Mouse (Mus musculus) kidney, embryonic 15.5 days (tissue): ENCODE data around the gene Ski. TPM values are rescaled to one million over a fixed set of nuclear protein-coding genes. Genes with fewer than 3 reads are reported as not detected.

Source experiments
- ATAC-seq: fragments of 200-750 bp; cut with Nextera tagmentation; replicated peaks from 2 replicates; pipeline ENCODE4 v1.8.0; 2017; ENCODE audit warnings: moderate TSS enrichment; ENCODE audit not compliant: low FRiP score
- H3K27ac ChIP-seq: fragments of 300-500 bp; sonication (generic); 2 replicates; pipeline ENCODE4 v1.5.1; 2015; ENCODE audit warnings: mild to moderate bottlenecking, inconsistent platforms
- H3K27me3 ChIP-seq: fragments of 300-500 bp; sonication (generic); 2 replicates; pipeline ENCODE4 v1.6.1; 2015; ENCODE audit warnings: inconsistent platforms
- H3K36me3 ChIP-seq: fragments of 300-500 bp; sonication (generic); 2 replicates; pipeline ENCODE4 v1.6.1; 2015; ENCODE audit warnings: inconsistent platforms
- H3K4me1 ChIP-seq: fragments of 300-500 bp; sonication (generic); 2 replicates; pipeline ENCODE4 v1.6.1; 2015; ENCODE audit warnings: inconsistent platforms
- H3K4me2 ChIP-seq: fragments of 300-500 bp; sonication (generic); 2 replicates; pipeline ENCODE4 v1.6.1; 2015; ENCODE audit warnings: moderate library complexity, mild to moderate bottlenecking, inconsistent platforms
- H3K4me3 ChIP-seq: fragments of 300-500 bp; sonication (generic); replicated peaks from 2 replicates; pipeline ENCODE4 v1.5.1; 2015; ENCODE audit warnings: mild to moderate bottlenecking, inconsistent platforms
- H3K9ac ChIP-seq: fragments of 300-500 bp; sonication (generic); 2 replicates; pipeline ENCODE4 v1.6.1; 2015; ENCODE audit warnings: mild to moderate bottlenecking, inconsistent platforms
- H3K9me3 ChIP-seq: fragments of 300-500 bp; sonication (generic); replicated peaks from 2 replicates; pipeline ENCODE4 v1.6.1; 2016; ENCODE audit warnings: inconsistent platforms
- WGBS: fragments of 180-500 bp; shearing (Covaris S2); methylation state at CpG from one replicate; pipeline ENCODE4 v1.1.7; 2015; ENCODE audit warnings: mixed read lengths; 5-methylcytosine and 5-hydroxymethylcytosine counted together
- polyA plus RNA-seq: library from polyadenylated mRNA; unstranded; fragments of >200 nt; fragmentation: Nextera tagmentation; extraction: Ambion mirVana; gene quantifications from 2 replicates; pipeline ENCODE4 v1.2.1, GENCODE M21; 2015

Gene Ski
- polyA plus RNA-seq, 1 experiment from 2014 or later = 16.9 TPM

DNA sequence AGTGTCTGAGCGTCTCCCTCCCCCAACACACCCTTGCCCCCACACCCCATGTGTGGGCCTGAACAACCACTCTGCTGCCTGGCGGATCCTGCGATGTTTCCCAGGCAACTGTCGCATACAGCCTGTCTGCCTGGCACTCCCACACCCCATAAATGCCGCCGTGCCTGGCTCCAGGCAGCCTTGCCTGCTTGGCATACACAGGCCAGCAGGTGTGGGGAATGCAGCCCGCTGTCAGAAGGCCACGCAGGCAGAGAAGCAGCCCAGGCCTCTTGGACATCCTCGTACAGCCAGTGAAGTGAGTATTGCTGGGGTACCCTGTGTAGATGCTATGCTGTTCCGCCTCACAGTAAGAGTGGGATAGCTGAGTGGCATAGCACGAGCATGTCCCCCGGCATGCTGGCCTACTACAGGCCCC is 24.3 kb upstream of the Ski start:
- 0 out of 2 replicates have a peak, but pooled peaks cover 1% of the 10 kb centered on the region for H3K27me3 ChIP-seq
- H3K36me3 ChIP-seq = no peaks in the 10 kb centered on the region
- H3K4me1 ChIP-seq = peaks cover 48% of the 10 kb centered on the region
- peak overlapping the region; percentile 19 for H3K27ac ChIP-seq
- no peak for ATAC-seq
- 59% methylated on average over 12 of the region's 12 CpGs for WGBS
- H3K4me3 ChIP-seq = no peak overlapping the region
- no peak overlapping the region for H3K4me2 ChIP-seq
- H3K9ac ChIP-seq = peak overlapping the region; percentile 24; the same call in 1 of the 2 replicates
- no peaks in the 10 kb centered on the region for H3K9me3 ChIP-seq

DNA sequence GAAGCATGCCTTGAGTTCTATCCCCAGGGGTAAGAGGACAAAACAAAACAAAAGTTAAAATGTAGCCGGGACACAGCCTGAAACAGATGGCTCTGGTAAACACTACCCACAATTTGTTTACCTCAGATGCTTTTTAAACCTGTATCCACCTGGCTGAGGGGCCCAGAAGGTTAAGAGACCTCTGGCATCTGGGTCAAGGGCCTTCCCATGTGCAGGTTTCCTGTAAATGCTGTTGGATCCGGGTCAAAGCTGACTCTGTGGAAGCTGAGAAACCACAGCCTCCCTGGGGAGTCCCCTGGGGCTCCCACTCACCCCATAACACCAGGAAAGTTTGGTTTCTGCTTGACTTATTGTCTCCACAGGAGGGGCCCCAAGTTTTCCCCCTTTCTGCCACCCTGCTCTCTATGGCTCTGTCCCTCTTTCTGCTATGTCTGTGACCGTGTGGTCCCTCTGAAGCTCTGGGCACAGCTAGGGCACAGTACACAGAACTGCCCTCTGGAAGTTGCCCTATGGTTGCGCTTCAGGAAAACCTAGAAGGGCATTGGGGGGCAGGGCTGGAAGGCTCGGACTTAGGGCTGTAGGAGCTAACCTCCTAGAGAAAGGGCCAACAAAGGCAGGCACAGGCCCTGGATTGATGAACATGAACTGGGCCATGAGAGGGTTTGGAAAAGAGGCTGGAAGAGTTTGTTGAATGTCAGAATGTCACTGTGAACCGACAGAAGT is 23.5 kb upstream of the Ski start:
- H3K9me3 ChIP-seq = no peaks in the 10 kb centered on the region
- H3K4me2 ChIP-seq = no peak overlapping the region
- no peaks in the 10 kb centered on the region for H3K36me3 ChIP-seq
- WGBS = 56% methylated on average over 6 of the region's 6 CpGs
- peak overlapping the region; percentile 19 for H3K27ac ChIP-seq
- H3K27me3 ChIP-seq = 0 out of 2 replicates have a peak, but pooled peaks cover 3% of the 10 kb centered on the region
- ATAC-seq = no peak
- no peak overlapping the region for H3K9ac ChIP-seq
- H3K4me1 ChIP-seq = peaks cover 41% of the 10 kb centered on the region
- no peak overlapping the region for H3K4me3 ChIP-seq

DNA sequence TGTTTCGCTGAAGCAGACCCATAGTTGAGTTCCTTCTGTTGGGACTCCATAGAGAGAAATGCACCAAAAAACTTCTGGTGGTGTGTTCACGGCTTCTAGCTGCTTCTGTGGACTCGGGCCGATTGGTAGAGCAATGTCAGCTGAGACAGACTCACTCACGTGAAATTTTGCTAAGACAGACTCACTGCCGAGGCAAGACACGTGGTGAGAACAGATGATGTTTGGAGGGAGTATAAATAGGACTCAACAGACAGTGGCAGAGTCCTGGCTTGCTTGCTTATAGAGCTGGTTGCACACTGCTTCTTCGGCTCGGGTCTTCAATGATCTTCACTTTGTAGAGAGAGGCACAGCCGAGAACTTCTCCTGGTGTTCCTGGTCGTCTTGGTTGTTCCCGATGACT is 20.8 kb upstream of the Ski start:
- 87% methylated on average over 12 of the region's 12 CpGs for WGBS
- Histone ChIP-seq H3K4me1 (peaks cover 28% of the 10 kb centered on the region), H3K27ac (no peak overlapping the region), H3K27me3 (0 out of 2 replicates have a peak, but pooled peaks cover 3% of the 10 kb centered on the region), H3K4me2 (no peak overlapping the region), H3K36me3 (no peaks in the 10 kb centered on the region), H3K9ac (no peak overlapping the region), H3K4me3 (no peak overlapping the region), H3K9me3 (no peaks in the 10 kb centered on the region)
- no peak for ATAC-seq

DNA sequence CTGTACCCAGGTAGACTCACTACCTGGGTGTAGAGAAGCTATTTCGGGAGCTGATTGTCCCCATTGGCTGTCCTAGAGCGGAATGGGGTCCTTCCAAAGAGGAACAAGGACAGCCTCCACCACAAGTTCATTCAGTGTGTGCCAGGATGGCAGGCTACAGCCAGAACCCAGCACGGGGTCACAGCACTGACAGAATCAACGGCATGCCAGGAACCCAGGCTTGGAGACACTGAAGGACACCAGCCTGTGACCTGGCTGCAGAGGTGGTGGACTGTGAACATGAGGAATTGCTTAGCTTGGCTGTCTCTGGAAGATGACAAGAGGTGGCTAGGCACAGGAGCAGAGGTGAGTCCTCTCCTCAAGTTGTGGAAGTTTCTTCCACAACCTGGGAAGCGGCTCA is 19.9 kb upstream of the Ski start:
- H3K36me3 ChIP-seq = no peaks in the 10 kb centered on the region
- no peak overlapping the region for H3K4me3 ChIP-seq
- 0 out of 2 replicates have a peak, but pooled peaks cover 3% of the 10 kb centered on the region for H3K27me3 ChIP-seq
- H3K4me2 ChIP-seq = no peak overlapping the region
- ATAC-seq = no peak
- H3K9ac ChIP-seq = no peak overlapping the region
- H3K9me3 ChIP-seq = no peaks in the 10 kb centered on the region
- no peak overlapping the region for H3K27ac ChIP-seq
- 89% methylated on average over 5 of the region's 5 CpGs for WGBS
- H3K4me1 ChIP-seq = peaks cover 37% of the 10 kb centered on the region

DNA sequence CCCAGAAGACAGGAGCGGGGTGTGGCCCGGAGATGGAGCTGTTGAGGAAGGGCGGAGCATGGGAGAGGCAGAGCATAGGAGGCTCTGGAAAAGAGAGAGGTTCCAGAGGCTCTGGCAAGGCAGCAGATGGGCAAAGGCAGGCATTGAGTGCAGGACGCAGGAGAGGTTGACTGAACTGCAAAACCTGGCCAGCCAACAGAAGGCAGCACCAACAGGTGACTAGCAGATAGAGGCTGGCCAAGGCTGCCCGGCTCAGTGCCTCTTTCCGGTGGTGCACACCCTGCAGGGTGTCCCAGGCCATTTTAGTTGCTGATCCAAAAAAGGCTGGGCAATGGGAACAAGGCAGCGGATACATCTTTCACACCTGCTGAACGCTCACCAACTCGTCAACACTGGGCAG is 19.4 kb upstream of the Ski start:
- Histone ChIP-seq H3K9ac (no peak overlapping the region), H3K4me3 (no peak overlapping the region), H3K27me3 (0 out of 2 replicates have a peak, but pooled peaks cover 3% of the 10 kb centered on the region), H3K9me3 (no peaks in the 10 kb centered on the region), H3K4me2 (no peak overlapping the region), H3K36me3 (no peaks in the 10 kb centered on the region), H3K27ac (no peak overlapping the region), H3K4me1 (peaks cover 37% of the 10 kb centered on the region)
- 82% methylated on average over 9 of the region's 9 CpGs for WGBS
- no peak for ATAC-seq

DNA sequence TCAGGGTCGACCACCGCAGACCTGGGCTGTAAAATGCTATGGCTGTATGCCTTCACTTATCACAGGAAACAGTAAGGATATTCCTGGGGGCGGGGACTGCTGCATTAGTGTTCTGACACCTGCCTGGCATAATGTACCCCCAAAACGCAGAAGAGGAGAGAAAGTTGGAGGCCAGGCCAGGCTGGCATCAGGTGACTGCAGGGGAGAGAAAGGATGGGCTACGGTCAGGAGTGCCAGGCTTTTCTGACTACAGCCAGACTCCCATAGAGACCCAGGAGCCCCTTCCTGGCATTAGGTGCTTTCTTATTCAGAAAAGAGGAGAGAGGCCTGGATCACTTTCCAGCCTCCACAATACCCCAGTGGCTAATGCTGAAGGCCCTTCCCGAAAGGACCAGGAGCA is 17.1 kb upstream of the Ski start:
- no peaks in the 10 kb centered on the region for H3K36me3 ChIP-seq
- no peaks in the 10 kb centered on the region for H3K9me3 ChIP-seq
- no peak overlapping the region for H3K4me3 ChIP-seq
- H3K9ac ChIP-seq = no peak overlapping the region
- H3K4me1 ChIP-seq = peaks cover 43% of the 10 kb centered on the region
- H3K27ac ChIP-seq = no peak overlapping the region
- ATAC-seq = no peak
- no peak overlapping the region for H3K4me2 ChIP-seq
- 57% methylated on average over 6 of the region's 6 CpGs for WGBS
- 0 out of 2 replicates have a peak, but pooled peaks cover 3% of the 10 kb centered on the region for H3K27me3 ChIP-seq

DNA sequence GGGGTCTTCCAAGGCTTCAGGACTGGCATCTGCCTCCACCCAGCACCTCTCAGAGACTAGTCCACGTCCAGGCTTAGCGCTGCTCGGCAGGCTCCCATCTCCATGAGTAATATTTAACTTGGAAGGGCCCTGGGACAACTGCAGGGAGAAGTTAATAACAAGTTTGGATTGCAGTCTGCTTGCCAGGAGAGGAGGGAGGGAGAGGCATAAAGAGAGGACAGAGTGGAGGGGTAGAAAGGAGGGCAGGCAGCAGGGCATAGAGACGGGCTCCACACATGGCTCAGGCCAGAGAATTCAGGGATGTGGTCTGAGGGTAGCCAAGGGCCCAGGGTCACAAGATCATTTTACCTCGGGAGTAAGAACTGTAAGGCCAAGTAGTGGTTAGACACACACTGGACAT is 15.9 kb upstream of the Ski start:
- H3K27ac ChIP-seq = peak overlapping the region; percentile 99
- peak; percentile 42 for ATAC-seq
- no peaks in the 10 kb centered on the region for H3K36me3 ChIP-seq
- peaks cover 55% of the 10 kb centered on the region for H3K4me1 ChIP-seq
- H3K4me3 ChIP-seq = no peak overlapping the region
- no peaks in the 10 kb centered on the region for H3K9me3 ChIP-seq
- H3K9ac ChIP-seq = no peak overlapping the region
- 0 out of 2 replicates have a peak, but pooled peaks cover 3% of the 10 kb centered on the region for H3K27me3 ChIP-seq
- WGBS = 47% methylated on average over 5 of the region's 5 CpGs
- H3K4me2 ChIP-seq = peak overlapping the region; percentile 33; the same call in 1 of the 2 replicates

DNA sequence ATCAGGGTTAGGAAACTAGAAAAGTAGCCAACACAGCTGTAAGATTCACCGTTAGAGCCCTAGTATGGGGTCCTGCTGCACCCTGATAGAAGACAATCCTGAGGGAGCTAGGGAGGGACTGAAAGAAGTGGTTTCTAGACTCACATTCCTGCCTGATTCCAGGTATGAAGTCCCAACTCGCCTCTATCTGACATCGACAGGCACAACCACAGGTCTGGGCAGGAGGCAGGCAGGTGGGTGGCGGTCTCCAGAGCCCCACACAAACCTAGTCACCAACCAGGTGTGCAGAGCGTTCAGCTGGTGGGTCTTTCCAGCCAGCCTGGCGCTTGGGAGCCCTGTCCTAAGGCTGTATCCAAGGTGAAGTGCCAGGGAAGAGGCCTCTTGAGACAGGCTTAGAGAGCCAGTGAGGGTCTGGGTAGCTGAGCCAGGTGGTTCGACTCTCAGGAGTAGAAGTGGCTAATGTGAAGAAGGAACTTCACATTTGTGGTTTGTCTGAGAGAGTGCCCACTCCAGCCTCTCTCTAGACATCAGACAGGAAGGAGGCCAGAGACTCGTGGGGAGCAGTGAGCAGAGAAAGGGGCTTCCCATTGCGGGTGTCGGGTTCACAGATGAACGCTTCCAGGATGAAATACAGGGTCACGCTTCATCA is 14.5 kb upstream of the Ski start:
- Histone ChIP-seq H3K4me2 (no peak overlapping the region), H3K36me3 (no peaks in the 10 kb centered on the region), H3K9ac (no peak overlapping the region), H3K9me3 (no peaks in the 10 kb centered on the region), H3K27me3 (0 out of 2 replicates have a peak, but pooled peaks cover 3% of the 10 kb centered on the region), H3K4me3 (no peak overlapping the region), H3K27ac (peak overlapping the region; percentile 99), H3K4me1 (peaks cover 60% of the 10 kb centered on the region)
- WGBS = 62% methylated on average over 12 of the region's 12 CpGs
- no peak for ATAC-seq

DNA sequence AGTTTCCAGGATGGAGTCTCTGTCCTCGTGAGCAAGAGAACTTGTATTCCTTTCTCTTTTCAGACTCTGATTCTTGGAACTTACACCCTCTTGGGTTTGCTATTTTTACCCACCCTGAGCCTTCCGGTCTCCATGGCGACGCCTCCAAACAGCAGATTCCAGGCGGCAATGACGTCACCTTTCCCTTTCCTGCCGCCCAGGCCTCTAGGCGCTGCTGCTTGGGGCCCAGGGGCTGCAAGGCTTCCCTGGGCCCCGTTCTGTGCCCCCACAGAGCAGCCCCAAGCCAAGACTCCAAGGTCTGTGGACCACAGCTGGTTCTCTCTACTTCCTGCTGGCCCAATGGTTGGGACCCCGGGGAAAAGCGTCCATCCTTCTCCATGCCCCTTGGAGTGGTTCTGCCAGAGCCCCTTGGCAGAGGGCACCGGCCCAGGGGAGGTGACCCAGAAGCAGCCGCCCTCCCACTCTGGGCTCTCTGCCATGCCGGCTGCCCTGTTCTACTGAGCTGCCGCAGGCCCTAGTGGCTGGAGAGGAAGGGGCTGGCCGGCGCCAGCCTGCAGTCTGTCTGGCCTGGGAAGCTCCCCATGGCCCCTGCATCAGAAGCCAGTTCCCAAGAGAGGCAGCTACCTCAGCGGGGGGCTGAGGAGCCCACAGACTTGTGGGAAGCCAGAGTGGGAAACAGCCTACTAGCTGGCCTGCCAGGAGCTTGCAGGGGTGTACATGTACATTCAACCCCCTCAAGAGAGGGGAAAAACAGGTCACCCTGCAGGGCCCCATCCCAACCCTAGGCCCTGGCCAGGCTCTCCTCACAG is 13.1 kb upstream of the Ski start:
- peak overlapping the region; percentile 49 for H3K4me2 ChIP-seq
- 0 out of 2 replicates have a peak overlapping the region, but pooled peaks have one; percentile 13 for H3K4me3 ChIP-seq
- WGBS = 10% methylated on average over 18 of the region's 18 CpGs
- H3K4me1 ChIP-seq = peaks cover 71% of the 10 kb centered on the region
- ATAC-seq = peak; percentile 74
- H3K9ac ChIP-seq = peak overlapping the region; percentile 45
- no peaks in the 10 kb centered on the region for H3K27me3 ChIP-seq
- H3K27ac ChIP-seq = peak overlapping the region; percentile 99
- no peaks in the 10 kb centered on the region for H3K9me3 ChIP-seq
- H3K36me3 ChIP-seq = no peaks in the 10 kb centered on the region

DNA sequence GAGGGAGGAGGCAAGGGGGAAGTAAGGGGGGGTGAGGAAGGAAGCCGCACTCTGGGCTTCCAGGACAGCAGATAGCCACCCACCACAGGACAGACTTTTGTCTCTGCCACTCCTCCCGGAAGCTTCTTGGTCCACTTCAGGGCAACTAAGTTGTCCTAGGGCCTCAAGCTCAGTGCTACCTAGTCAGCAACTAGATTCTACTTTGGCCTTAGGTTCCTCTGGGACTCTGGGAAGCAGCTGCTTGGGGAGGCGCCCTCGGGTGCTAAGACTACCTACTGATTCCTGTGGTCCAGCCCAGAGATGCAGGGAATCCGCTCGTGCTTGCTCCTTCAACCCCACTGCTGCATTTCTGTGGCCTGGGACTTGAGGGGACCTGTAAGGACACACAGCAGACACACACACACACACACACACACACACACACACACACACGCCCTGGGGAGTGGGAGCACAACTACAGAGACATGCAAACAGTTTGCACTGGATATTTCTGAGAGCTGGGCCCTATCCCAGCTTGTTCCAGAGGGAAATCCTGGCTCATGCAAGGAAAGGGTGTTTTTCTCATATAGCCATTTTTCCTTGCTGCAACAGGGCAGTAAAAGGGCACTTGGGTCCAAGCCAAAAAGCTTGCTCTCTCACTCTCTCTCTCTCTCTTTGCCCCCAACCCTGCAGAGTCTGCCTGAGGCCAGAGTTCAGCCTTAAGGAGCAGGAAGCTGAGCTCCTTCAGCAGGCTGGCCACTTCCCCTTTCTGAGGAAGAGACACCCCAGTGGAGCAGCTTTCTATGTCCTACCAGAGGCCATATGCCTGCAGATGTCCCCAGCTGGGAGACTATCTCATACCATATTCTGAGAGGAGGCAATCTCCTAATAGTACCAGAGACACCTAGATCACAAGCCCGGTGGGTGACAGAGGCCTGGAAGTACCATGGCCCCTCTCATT is 12.2 kb upstream of the Ski start:
- Histone ChIP-seq H3K36me3 (no peaks in the 10 kb centered on the region), H3K27me3 (no peaks in the 10 kb centered on the region), H3K4me1 (peaks cover 71% of the 10 kb centered on the region), H3K9ac (peak overlapping the region; percentile 45), H3K4me2 (peak overlapping the region; percentile 49), H3K9me3 (no peaks in the 10 kb centered on the region), H3K27ac (peak overlapping the region; percentile 99), H3K4me3 (no peak overlapping the region)
- 40% methylated on average over 8 of the region's 8 CpGs for WGBS
- peak; percentile 16; the same call in 1 of the 2 replicates for ATAC-seq

DNA sequence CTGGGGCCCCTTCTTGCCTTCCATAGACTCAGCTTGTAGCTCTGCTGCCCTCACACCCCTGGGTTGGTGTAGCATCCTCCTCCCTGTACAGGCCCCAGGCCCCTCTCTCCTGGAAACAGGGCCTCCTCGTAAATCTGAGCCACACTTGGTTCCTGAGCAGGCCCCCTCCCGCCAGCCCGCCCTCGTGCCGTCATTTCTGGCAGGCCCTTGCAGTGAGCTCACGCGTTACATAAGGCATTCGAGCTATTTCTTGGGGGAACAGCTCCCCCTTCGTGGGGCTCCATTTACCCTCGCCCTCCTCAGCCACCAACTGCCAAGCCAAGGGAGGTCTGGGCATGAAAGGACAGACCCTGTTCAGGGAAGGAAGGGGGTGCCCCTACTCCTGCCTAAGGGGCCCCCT is 11.5 kb upstream of the Ski start:
- Histone ChIP-seq H3K27me3 (no peaks in the 10 kb centered on the region), H3K36me3 (no peaks in the 10 kb centered on the region), H3K9ac (peak overlapping the region; percentile 16; the same call in 1 of the 2 replicates), H3K4me1 (peaks cover 71% of the 10 kb centered on the region), H3K4me3 (no peak overlapping the region), H3K27ac (peak overlapping the region; percentile 99), H3K4me2 (peak overlapping the region; percentile 49), H3K9me3 (no peaks in the 10 kb centered on the region)
- 9% methylated on average over 10 of the region's 10 CpGs for WGBS
- peak; percentile 69 for ATAC-seq
